Mouse (Mus musculus) hindbrain, embryonic 16.5 days (tissue): ENCODE measurements around the gene Cfap206. TPM values are rescaled to one million over a fixed set of nuclear protein-coding genes. Genes with fewer than 3 reads are reported as not detected.

ENCODE experiments used
- ATAC-seq: fragments of 200-750 bp; cut with Nextera tagmentation; 2 replicates; pipeline ENCODE4 v1.8.0; 2017; ENCODE audit warnings: moderate TSS enrichment, moderate library complexity
- H3K27ac ChIP-seq: fragments of 300-500 bp; sonication (generic); 2 replicates; pipeline ENCODE4 v1.5.1; 2014; ENCODE audit warnings: low read depth, mild to moderate bottlenecking, control low read depth, low read length, moderate library complexity
- H3K27me3 ChIP-seq: fragments of 300-500 bp; sonication (generic); replicated peaks from 2 replicates; pipeline ENCODE4 v1.6.1; 2014; ENCODE audit warnings: low read length; ENCODE audit not compliant: control insufficient read depth, insufficient read depth
- H3K36me3 ChIP-seq: fragments of 300-500 bp; sonication (generic); 2 replicates; pipeline ENCODE4 v1.6.1; 2014; ENCODE audit warnings: mild to moderate bottlenecking, low read length, moderate library complexity, mixed read lengths; ENCODE audit not compliant: control insufficient read depth, insufficient read depth
- H3K4me1 ChIP-seq: fragments of 300-500 bp; sonication (generic); 2 replicates; pipeline ENCODE4 v1.6.1; 2014; ENCODE audit warnings: low read depth, low read length; ENCODE audit not compliant: control insufficient read depth, insufficient read depth
- H3K4me2 ChIP-seq: fragments of 300-500 bp; sonication (generic); 2 replicates; pipeline ENCODE4 v1.6.1; 2014; ENCODE audit warnings: mild to moderate bottlenecking, low read length, control low read depth, moderate library complexity
- H3K4me3 ChIP-seq: fragments of 300-500 bp; sonication (generic); 2 replicates; pipeline ENCODE4 v1.5.1; 2014; ENCODE audit warnings: mild to moderate bottlenecking, low read length, control low read depth, moderate library complexity
- H3K9ac ChIP-seq: fragments of 300-500 bp; sonication (generic); 2 replicates; pipeline ENCODE4 v1.6.1; 2014; ENCODE audit warnings: low read depth, mild to moderate bottlenecking, control low read depth, low read length, moderate library complexity
- H3K9me3 ChIP-seq: fragments of 300-500 bp; sonication (generic); 2 replicates; pipeline ENCODE4 v1.6.1; 2014; ENCODE audit warnings: mild to moderate bottlenecking, low read length, moderate library complexity; ENCODE audit not compliant: control insufficient read depth
- WGBS: fragments of 180-500 bp; shearing (Covaris S2); extraction: QIAGEN DNeasy Blood & Tissue Kit; methylation state at CpG from one replicate; pipeline ENCODE4 v1.1.7; 2014; 5-methylcytosine and 5-hydroxymethylcytosine counted together
- polyA plus RNA-seq: library from polyadenylated mRNA; unstranded; fragments of >200 nt; fragmentation: Nextera tagmentation; extraction: Ambion mirVana; gene quantifications from 2 replicates; pipeline ENCODE4 v1.2.1, GENCODE M21; 2015

Gene Cfap206
- polyA plus RNA-seq, 1 experiment from 2014 or later = 2.9 TPM

- 44% methylated on average over 5 of the region's 5 CpGs for WGBS
- Histone ChIP-seq H3K4me3 (no peak overlapping the region), H3K27ac (no peak overlapping the region), H3K9ac (no peak overlapping the region), H3K36me3 (no peaks in the 10 kb centered on the region), H3K4me2 (no peak overlapping the region), H3K4me1 (no peaks in the 10 kb centered on the region), H3K9me3 (no peaks in the 10 kb centered on the region), H3K27me3 (no peaks in the 10 kb centered on the region)
- ATAC-seq = no peak
Observed at GRCm38 (mm10) chr4:34701528-34701927, 28.5 kb downstream of the Cfap206 start.

- H3K27me3 ChIP-seq = no peaks in the 10 kb centered on the region
- no peak overlapping the region for H3K9ac ChIP-seq
- 0 out of 2 replicates have a peak overlapping the region, but pooled peaks have one; percentile 40 for H3K27ac ChIP-seq
- H3K9me3 ChIP-seq = no peaks in the 10 kb centered on the region
- no peak overlapping the region; the same call in 1 of the 2 replicates for H3K4me3 ChIP-seq
- H3K4me2 ChIP-seq = peak overlapping the region; percentile 66
- H3K36me3 ChIP-seq = no peaks in the 10 kb centered on the region
- WGBS = 83% methylated on average over 3 of the region's 3 CpGs
- no peak for ATAC-seq
- peaks cover 6% of the 10 kb centered on the region for H3K4me1 ChIP-seq
Observed at GRCm38 (mm10) chr4:34688021-34688420, 42.0 kb downstream of the Cfap206 start.

- Histone ChIP-seq H3K9ac (peak within 1 kb of the TSS; percentile 89), H3K27me3 (no peaks in the 10 kb centered on the region), H3K4me3 (peak within 1 kb of the TSS; percentile 97), H3K36me3 (peaks cover 7% of the 10 kb centered on the region; the same call in 1 of the 2 replicates), H3K4me2 (peak within 1 kb of the TSS; percentile 66), H3K4me1 (peaks cover 6% of the 10 kb centered on the region), H3K9me3 (no peaks in the 10 kb centered on the region), H3K27ac (peak within 1 kb of the TSS; percentile 94)
- ATAC-seq = peak; percentile 99
- WGBS = under 1% methylated on average over 54 of the region's 65 CpGs
Observed at GRCm38 (mm10) chr4:34686874-34687567, 43.0 kb downstream of the Cfap206 start, which contains the start of gene Slc35a1. Gene Slc35a1, minus strand, starts transcription at chr4:34687438.

GRCm38 (mm10) chr4:34680530-34680929 is 49.5 kb downstream of the Cfap206 start:
- H3K9me3 ChIP-seq = no peaks in the 10 kb centered on the region

GRCm38 (mm10) chr4:34673721-34674120 is 56.3 kb downstream of the Cfap206 start:
- no peak for ATAC-seq
- no peak overlapping the region for H3K9ac ChIP-seq
- WGBS = 91% methylated on average over 5 of the region's 5 CpGs
- H3K27me3 ChIP-seq = no peaks in the 10 kb centered on the region
- H3K4me1 ChIP-seq = no peaks in the 10 kb centered on the region
- no peaks in the 10 kb centered on the region for H3K9me3 ChIP-seq
- peaks cover 8% of the 10 kb centered on the region for H3K36me3 ChIP-seq
- no peak overlapping the region for H3K27ac ChIP-seq
- no peak overlapping the region for H3K4me2 ChIP-seq
- H3K4me3 ChIP-seq = no peak overlapping the region

More at GRCm38 (mm10) chr4:34680530-34680929, 49.5 kb downstream of the Cfap206 start:
- H3K27me3 ChIP-seq = no peaks in the 10 kb centered on the region
- WGBS = 87% methylated on average over 5 of the region's 5 CpGs
- no peak overlapping the region for H3K4me3 ChIP-seq
- no peaks in the 10 kb centered on the region for H3K4me1 ChIP-seq
- peaks cover 10% of the 10 kb centered on the region; the same call in 1 of the 2 replicates for H3K36me3 ChIP-seq
- H3K9ac ChIP-seq = no peak overlapping the region
- no peak for ATAC-seq
- no peak overlapping the region for H3K27ac ChIP-seq
- H3K4me2 ChIP-seq = no peak overlapping the region

GRCm38 (mm10) chr4:34667923-34668322 is 62.1 kb downstream of the Cfap206 start:
- Histone ChIP-seq H3K4me3 (no peak overlapping the region), H3K4me1 (no peaks in the 10 kb centered on the region), H3K36me3 (peaks cover 18% of the 10 kb centered on the region), H3K27ac (no peak overlapping the region), H3K27me3 (no peaks in the 10 kb centered on the region), H3K9me3 (no peaks in the 10 kb centered on the region), H3K4me2 (no peak overlapping the region), H3K9ac (no peak overlapping the region)
- WGBS = 91% methylated on average over 5 of the region's 5 CpGs
- no peak for ATAC-seq

- Histone ChIP-seq H3K36me3 (peaks cover 31% of the 10 kb centered on the region), H3K4me2 (no peak overlapping the region), H3K4me3 (no peak overlapping the region), H3K27ac (no peak overlapping the region), H3K9ac (no peak overlapping the region), H3K4me1 (no peaks in the 10 kb centered on the region), H3K9me3 (no peaks in the 10 kb centered on the region), H3K27me3 (no peaks in the 10 kb centered on the region)
- WGBS = 92% methylated on average over 6 of the region's 6 CpGs
- ATAC-seq = no peak
Observed at GRCm38 (mm10) chr4:34661927-34662326, 68.1 kb downstream of the Cfap206 start.

- Histone ChIP-seq H3K9ac (no peak overlapping the region), H3K9me3 (no peaks in the 10 kb centered on the region), H3K4me1 (no peaks in the 10 kb centered on the region), H3K4me2 (no peak overlapping the region), H3K27me3 (no peaks in the 10 kb centered on the region), H3K27ac (no peak overlapping the region), H3K4me3 (no peak overlapping the region), H3K36me3 (peaks cover 31% of the 10 kb centered on the region)
- WGBS = 94% methylated on average over 2 of the region's 2 CpGs
- no peak for ATAC-seq
Observed at GRCm38 (mm10) chr4:34661514-34661913, 68.5 kb downstream of the Cfap206 start.

GRCm38 (mm10) chr4:34659012-34659411 is 71.0 kb downstream of the Cfap206 start:
- Histone ChIP-seq H3K4me2 (no peak overlapping the region), H3K4me1 (no peaks in the 10 kb centered on the region), H3K9ac (no peak overlapping the region), H3K27ac (no peak overlapping the region), H3K36me3 (peaks cover 45% of the 10 kb centered on the region), H3K4me3 (no peak overlapping the region), H3K27me3 (no peaks in the 10 kb centered on the region), H3K9me3 (no peaks in the 10 kb centered on the region)
- WGBS = 93% methylated on average over 2 of the region's 2 CpGs
- ATAC-seq = no peak
